Comparison of ENCODE assay signal across 7 mouse cellular contexts in genomic region chr10:20285994-20286836, GRCm38 (mm10). TPM values are rescaled to one million over a fixed set of nuclear protein-coding genes. Genes with fewer than 3 reads are reported as not detected.
DNase-seq lines count a peak whose midpoint lies in the region; ATAC-seq lines count a peak whose summit lies in the region.

No protein-coding gene starts in this region.

- no peaks in the 10 kb centered on the region for H3K27me3 ChIP-seq in forebrain, embryonic 16.5 days (replicated peaks; ENCODE audit: control insufficient read depth, insufficient read depth, low read length)
- H3K27me3 ChIP-seq in stomach, embryonic 15.5 days (replicated peaks): no peaks in the 10 kb centered on the region

- H3K9me3 ChIP-seq in forebrain, embryonic 16.5 days (ENCODE audit: control insufficient read depth, low read length): no peaks in the 10 kb centered on the region
- no peaks in the 10 kb centered on the region for H3K9me3 ChIP-seq in stomach, embryonic 15.5 days

- 23% methylated on average over 15 of the region's 15 CpGs for WGBS in forebrain, embryonic 16.5 days
- WGBS in stomach, embryonic 15.5 days: 26% methylated on average over 15 of the region's 15 CpGs

- peaks cover 24% of the 10 kb centered on the region for H3K4me1 ChIP-seq in forebrain, embryonic 16.5 days (replicated peaks; ENCODE audit: control insufficient read depth, insufficient read depth, low read length)
- peaks cover 16% of the 10 kb centered on the region for H3K4me1 ChIP-seq in stomach, embryonic 15.5 days

- H3K36me3 ChIP-seq in forebrain, embryonic 16.5 days (ENCODE audit: control insufficient read depth, insufficient read depth): no peaks in the 10 kb centered on the region
- H3K36me3 ChIP-seq in stomach, embryonic 15.5 days: no peaks in the 10 kb centered on the region

- peak overlapping the region; percentile 66 for H3K27ac ChIP-seq in forebrain, embryonic 16.5 days (ENCODE audit: low read length)
- no peak overlapping the region for H3K27ac ChIP-seq in stomach, embryonic 15.5 days

- H3K4me3 ChIP-seq in forebrain, embryonic 16.5 days (replicated peaks; ENCODE audit: low read length): no peak overlapping the region; the same call in 1 of the 2 replicates
- no peak overlapping the region for H3K4me3 ChIP-seq in stomach, embryonic 15.5 days (replicated peaks)

- peak; percentile 14 for DNase-seq in right cerebral cortex, postnatal 4 days
- no peak for DNase-seq in right cerebral cortex, adult 18-20 months
- peak; percentile 22 to 45 for DNase-seq in left cerebral cortex, postnatal 36 days (ENCODE audit: low spot score in 2 of 2)
- DNase-seq in adrenal gland, adult 8-10 months: no peak
- no peak for DNase-seq in lung, adult 18-20 months

- H3K4me2 ChIP-seq in forebrain, embryonic 16.5 days (ENCODE audit: low read length): peak overlapping the region; percentile 31
- H3K4me2 ChIP-seq in stomach, embryonic 15.5 days: peak overlapping the region; percentile 13; the same call in 1 of the 2 replicates

- ATAC-seq in forebrain, embryonic 16.5 days: peak; percentile 64
- no peak for ATAC-seq in stomach, embryonic 15.5 days (ENCODE audit: insufficient read depth, low FRiP score, low read depth)

- peak overlapping the region; percentile 36 for H3K9ac ChIP-seq in forebrain, embryonic 16.5 days (replicated peaks; ENCODE audit: low read depth, low read length)
- H3K9ac ChIP-seq in stomach, embryonic 15.5 days: no peak overlapping the region

- intact Hi-C loops in left cerebral cortex, postnatal 36 days (cut with DNase I): no loop called here

RNA-seq across cellular contexts. Expression of gene Bclaf1, which starts 26.1 kb away (rescaled TPM):
- polyA plus RNA-seq in forebrain, embryonic 16.5 days (2015; fragmentation: Nextera tagmentation; extraction: Ambion mirVana): 139 and 147 TPM in 2 replicates
- 100 to 1,000 TPM in 1 of 2 experiments, 10 to 100 TPM in 1; 99.9 to 136 TPM for total RNA-seq in left cerebral cortex, postnatal 36 days (2021)
- 112 and 113 TPM in 2 replicates for polyA plus RNA-seq in stomach, embryonic 15.5 days (2015; fragmentation: Nextera tagmentation; extraction: Ambion mirVana)
- total RNA-seq in adrenal gland, adult 8-10 months (2022): 100 to 1,000 TPM in 3 of 4 experiments, 10 to 100 TPM in 1; 99.7 to 159 (median 118) TPM

Comparison
In these comparisons a context has a peak if more than half of its experiments do, and no peak if none do; other contexts are left out.
1. DNase-seq: peak in right cerebral cortex, postnatal 4 days (single experiment) and left cerebral cortex, postnatal 36 days (2 of 2); none in right cerebral cortex, adult 18-20 months (single experiment), adrenal gland, adult 8-10 months (single experiment) and lung, adult 18-20 months (0 of 2).